Mouse (Mus musculus) B cell, adult 62 days (primary cell): Measurements from ENCODE around the gene Taar5. TPM values are rescaled to one million over a fixed set of nuclear protein-coding genes. Genes with fewer than 3 reads are reported as not detected.

ENCODE experiments used
- total RNA-seq: library from RNA; stranded (reverse); gene quantifications from 4 replicates; pipeline ENCODE4 v1.2.4, GENCODE M21; 2023

The Taar5 gene
- not detected in 4 replicates for total RNA-seq

DNA sequence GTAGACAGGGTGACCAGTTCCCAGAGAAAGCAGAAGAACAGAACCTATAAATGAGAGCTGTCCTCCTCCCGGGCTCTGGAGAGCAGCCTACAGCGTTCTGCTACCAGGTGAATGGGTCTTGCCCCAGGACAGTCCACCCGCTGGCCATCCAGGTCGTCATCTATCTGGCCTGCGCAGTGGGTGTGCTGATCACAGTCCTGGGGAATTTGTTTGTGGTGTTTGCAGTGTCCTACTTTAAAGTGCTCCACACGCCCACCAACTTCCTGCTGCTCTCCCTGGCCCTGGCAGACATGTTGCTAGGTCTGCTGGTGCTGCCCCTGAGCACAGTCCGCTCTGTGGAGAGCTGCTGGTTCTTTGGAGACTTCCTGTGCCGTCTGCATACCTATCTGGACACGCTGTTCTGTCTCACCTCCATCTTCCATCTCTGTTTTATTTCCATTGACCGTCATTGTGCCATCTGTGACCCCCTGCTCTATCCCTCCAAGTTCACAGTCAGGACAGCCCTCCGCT, at the start of gene Taar5:
Taar5 (plus strand) TSS at position 51 of the 510 bp plus-strand sequence.

DNA sequence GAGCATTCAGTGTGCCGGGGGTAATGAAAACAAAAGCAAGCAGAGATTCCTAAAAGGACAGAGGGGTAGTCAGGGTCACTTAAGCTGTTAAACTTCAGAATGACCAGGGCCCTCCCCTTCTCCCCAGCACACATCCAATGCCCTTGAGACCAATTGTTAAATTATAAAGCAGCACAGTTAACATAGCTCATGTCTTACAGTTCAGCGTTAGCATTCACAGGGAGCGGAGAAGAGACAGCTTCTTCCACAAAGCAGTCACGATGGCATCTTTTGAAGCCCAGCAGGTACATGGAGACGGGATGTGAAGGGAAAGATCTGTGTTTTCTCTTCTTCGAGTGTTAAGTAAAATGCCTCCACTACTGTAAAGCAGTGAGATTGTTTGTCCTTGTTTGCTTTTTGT, 32.2 kb upstream of the Taar5 start, which contains the start of gene Taar2:
Taar2 (plus strand) TSS at position 261 of the 400 bp plus-strand sequence.

DNA sequence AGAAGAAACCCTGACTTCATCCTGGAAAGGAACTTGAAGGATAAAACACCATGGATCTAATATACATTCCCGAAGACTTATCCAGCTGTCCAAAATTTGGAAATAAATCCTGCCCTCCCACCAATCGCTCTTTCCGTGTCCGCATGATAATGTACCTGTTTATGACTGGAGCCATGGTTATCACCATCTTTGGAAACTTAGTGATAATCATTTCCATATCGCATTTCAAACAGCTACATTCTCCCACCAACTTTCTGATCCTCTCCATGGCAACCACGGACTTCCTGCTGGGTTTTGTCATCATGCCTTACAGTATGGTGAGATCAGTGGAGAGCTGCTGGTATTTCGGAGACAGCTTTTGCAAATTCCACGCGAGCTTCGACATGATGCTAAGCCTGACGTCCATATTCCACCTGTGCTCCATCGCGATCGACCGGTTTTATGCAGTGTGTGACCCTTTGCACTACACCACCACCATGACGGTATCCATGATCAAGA, 20.9 kb upstream of the Taar5 start, which contains the start of gene Taar3:
Taar3 (plus strand) TSS at position 51 of the 498 bp plus-strand sequence.

DNA sequence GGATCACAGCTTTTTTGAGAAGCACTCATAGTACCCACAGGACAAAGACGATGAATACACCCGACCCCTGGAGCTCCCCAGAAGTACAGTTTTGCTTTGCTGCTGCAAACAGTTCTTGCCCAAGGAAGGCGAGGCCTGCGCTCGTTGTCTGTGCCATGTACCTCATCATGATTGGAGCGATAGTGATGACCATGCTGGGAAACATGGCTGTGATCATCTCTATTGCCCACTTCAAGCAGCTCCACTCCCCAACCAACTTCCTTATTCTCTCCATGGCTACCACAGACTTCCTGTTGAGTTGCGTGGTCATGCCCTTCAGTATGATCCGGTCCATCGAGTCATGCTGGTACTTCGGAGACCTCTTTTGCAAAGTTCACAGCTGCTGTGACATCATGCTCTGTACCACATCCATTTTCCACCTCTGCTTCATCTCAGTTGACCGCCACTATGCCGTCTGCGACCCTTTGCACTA, 10.0 kb upstream of the Taar5 start, which contains the start of gene Taar4:
Taar4 (plus strand) TSS at position 51 of the 472 bp plus-strand sequence.

DNA sequence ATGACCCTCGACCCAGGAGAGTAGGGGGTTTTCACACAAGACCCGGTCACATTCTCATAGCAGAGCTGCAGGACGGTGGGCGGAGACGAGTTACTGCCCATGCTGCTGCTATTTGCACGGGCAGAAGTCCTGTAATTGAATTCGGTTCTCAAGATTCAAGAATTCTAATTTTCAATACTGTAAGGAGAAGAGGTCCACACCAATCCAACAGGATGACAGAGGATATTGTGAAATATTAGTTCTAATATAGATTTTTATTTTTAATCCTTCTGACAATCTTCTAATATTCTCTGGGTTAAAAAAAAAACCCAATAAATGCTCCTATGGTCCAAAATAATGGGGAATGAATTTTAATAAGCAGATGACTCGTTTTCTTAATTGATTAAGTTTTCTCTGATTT, 15.0 kb downstream of the Taar5 start, which contains the start of gene Taar6:
Taar6 (minus strand) TSS at position 101 of the 400 bp plus-strand sequence.

DNA sequence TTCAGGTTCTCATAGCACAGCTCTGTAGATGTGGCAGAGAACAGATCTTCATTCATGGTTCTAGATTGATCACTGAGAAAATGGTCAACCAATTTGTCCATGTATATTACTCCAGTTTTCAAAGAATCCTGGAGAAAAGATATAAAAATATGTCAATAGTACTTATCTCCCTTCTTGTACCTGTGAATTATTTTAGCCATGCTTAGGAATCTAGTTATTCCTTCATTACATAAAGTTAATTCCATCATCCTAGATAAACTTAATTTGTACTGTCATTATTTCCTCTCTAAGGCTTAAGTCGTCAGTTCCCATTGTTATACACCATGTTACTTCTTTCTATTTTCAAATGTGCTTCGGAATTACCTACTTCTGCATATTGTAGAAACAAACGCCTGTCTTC, 22.9 kb downstream of the Taar5 start, which contains the start of gene Taar7a:
Taar7a (minus strand) TSS at position 101 of the 400 bp plus-strand sequence.

DNA sequence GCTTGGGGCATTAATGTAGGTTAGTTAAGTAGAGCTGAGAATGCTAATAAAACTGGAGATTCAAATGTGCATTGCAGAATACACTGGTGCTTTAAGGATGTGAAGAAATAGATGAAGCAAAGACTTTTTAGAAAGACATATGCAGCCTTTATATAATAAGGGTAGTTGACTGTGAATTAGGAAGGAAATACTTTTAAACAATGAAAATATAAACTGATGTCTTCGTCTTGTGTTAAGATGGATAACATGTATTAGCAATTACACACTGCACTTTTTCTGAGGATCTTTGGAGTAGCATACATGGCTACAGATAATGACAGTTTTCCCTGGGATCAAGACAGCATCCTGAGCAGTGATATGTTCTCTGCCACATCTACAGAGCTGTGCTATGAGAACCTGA, 29.1 kb downstream of the Taar5 start, which contains the start of gene Taar7b:
Taar7b (plus strand) TSS at position 301 of the 400 bp plus-strand sequence.

Other genes with a start within 250 kb of the Taar5 start
- gene Rps12, start 183.4 kb upstream of the Taar5 start, total RNA-seq: 723 to 1,085 TPM (median 929 TPM) in 4 replicates
- not detected in 4 replicates for gene Slc18b1, start 173.7 kb upstream of the Taar5 start, total RNA-seq
- gene Vnn3, start 119.2 kb upstream of the Taar5 start, total RNA-seq: not detected in 4 replicates
- gene Vnn1, start 76.0 kb upstream of the Taar5 start, total RNA-seq: 0.38 TPM in 1 of 4 replicates, not detected in the others
- gene Taar1, start 50.4 kb upstream of the Taar5 start, total RNA-seq: not detected in 4 replicates
- gene Taar2, start 32.1 kb upstream of the Taar5 start, total RNA-seq: not detected in 4 replicates
- gene Taar3, start 21.1 kb upstream of the Taar5 start, total RNA-seq: not detected in 4 replicates
- gene Taar4, start 10.2 kb upstream of the Taar5 start, total RNA-seq: not detected in 4 replicates
- not detected in 4 replicates for gene Taar6, start 14.9 kb downstream of the Taar5 start, total RNA-seq
- gene Taar7a, start 22.8 kb downstream of the Taar5 start, total RNA-seq: not detected in 4 replicates
- not detected in 4 replicates for gene Taar7b, start 29.2 kb downstream of the Taar5 start, total RNA-seq
- gene Taar7d, start 56.5 kb downstream of the Taar5 start, total RNA-seq: not detected in 4 replicates
- gene Taar7e, start 66.9 kb downstream of the Taar5 start, total RNA-seq: not detected in 4 replicates
- gene Taar7f, start 78.8 kb downstream of the Taar5 start, total RNA-seq: not detected in 4 replicates
- not detected in 4 replicates for gene Taar8a, start 105.8 kb downstream of the Taar5 start, total RNA-seq
- not detected in 4 replicates for gene Taar8b, start 121.6 kb downstream of the Taar5 start, total RNA-seq
- not detected in 4 replicates for gene Taar8c, start 131.2 kb downstream of the Taar5 start, total RNA-seq
- gene Taar9, start 138.8 kb downstream of the Taar5 start, total RNA-seq: not detected in 4 replicates
- gene Stx7, start 178.6 kb downstream of the Taar5 start, total RNA-seq: 97.1 to 129 TPM (median 102 TPM) in 4 replicates